Mouse (Mus musculus) cortical plate, adult 2 months (tissue): ENCODE measurements around the gene Mgat2.

Source experiments
- CTCF ChIP-seq: fragments of 200-500 bp; IDR thresholded peaks from 2 replicates; pipeline ENCODE4 v1.5.1; 2011; ENCODE audit warnings: mild to moderate bottlenecking, control low read depth, low read length; ENCODE audit not compliant: insufficient read depth; ENCODE audit errors: extremely low read depth
- POLR2A ChIP-seq: fragments of 200-500 bp; IDR thresholded peaks from 2 replicates; pipeline ENCODE4 v1.6.1; 2011; ENCODE audit warnings: mild to moderate bottlenecking, low read length, control low read depth; ENCODE audit not compliant: insufficient read depth; ENCODE audit errors: extremely low read depth

GRCm38 (mm10) chr12:69198164-69198535 lies 14.2 kb downstream of the Mgat2 start, which contains the start of gene Dnaaf2:
- no peak for TF ChIP-seq CTCF
- no peak for TF ChIP-seq POLR2A
